Comparison of ENCODE assay signal across 11 mouse cellular contexts in genomic region chr7:82609629-82610028, GRCm38 (mm10). TPM values are rescaled to one million over a fixed set of nuclear protein-coding genes. Genes with fewer than 3 reads are reported as not detected.
DNase-seq lines count a peak whose midpoint lies in the region; ATAC-seq and TF ChIP-seq lines count a peak whose summit lies in the region.
"Had no signal": no experiment of that assay in that cellular context is flagged by ENCODE, and none has a peak within 500 bp of the region (broad histone marks: within the 10 kb centered on the region; RNA-seq: fewer than 3 reads in every experiment).

No protein-coding gene starts in this region.

- H3K9ac ChIP-seq in kidney, postnatal 0 days (ENCODE audit: low read depth, low read length), result no peak overlapping the region
- H3K9ac ChIP-seq: limb, embryonic 15.5 days; midbrain, embryonic 15.5 days had no signal

- H3K27ac ChIP-seq in kidney, postnatal 0 days, result no peak overlapping the region
- H3K27ac ChIP-seq: limb, embryonic 15.5 days; midbrain, embryonic 15.5 days had no signal

- no peaks in the 10 kb centered on the region for H3K36me3 ChIP-seq in kidney, postnatal 0 days (ENCODE audit: insufficient read depth, low read length)
- H3K36me3 ChIP-seq: limb, embryonic 15.5 days; midbrain, embryonic 15.5 days had no signal

- no peak overlapping the region for H3K4me3 ChIP-seq in kidney, postnatal 0 days (replicated peaks; ENCODE audit: low read depth, low read length)
- H3K4me3 ChIP-seq: limb, embryonic 15.5 days; midbrain, embryonic 15.5 days had no signal

- no peaks in the 10 kb centered on the region for H3K9me3 ChIP-seq in kidney, postnatal 0 days (replicated peaks; ENCODE audit: low read length)
- H3K9me3 ChIP-seq: limb, embryonic 15.5 days; midbrain, embryonic 15.5 days had no signal

- DNase-seq in kidney, postnatal 0 days (ENCODE audit: low spot score), result peak; percentile 56
- DNase-seq in kidney, adult 11 months, result no peak
- DNase-seq in ovary, postnatal 14 days (ENCODE audit: low spot score), result peak; percentile 15
- DNase-seq in ovary, adult 18-20 months (ENCODE audit: low spot score), result no peak
- peak; percentile 18 for DNase-seq in R1 (ENCODE audit: low read depth, low spot score)
- DNase-seq in urinary bladder, postnatal 10 days (ENCODE audit: low spot score), result no peak
- DNase-seq: cerebellum, adult 18-20 months; thymus, postnatal 36 days had no signal

- no peaks in the 10 kb centered on the region for H3K4me1 ChIP-seq in kidney, postnatal 0 days (replicated peaks; ENCODE audit: insufficient read depth, low read length)
- H3K4me1 ChIP-seq: limb, embryonic 15.5 days; midbrain, embryonic 15.5 days had no signal

- ATAC-seq in kidney, postnatal 0 days (replicated peaks; ENCODE audit: low FRiP score, low read depth), result no peak
- ATAC-seq in megakaryocyte, adult 5-6 weeks (ENCODE audit: poor library complexity, severe bottlenecking), result peak; percentile 61
- ATAC-seq: midbrain, embryonic 15.5 days had no signal

- no peak overlapping the region for H3K4me2 ChIP-seq in kidney, postnatal 0 days (ENCODE audit: low read length)
- H3K4me2 ChIP-seq: limb, embryonic 15.5 days; midbrain, embryonic 15.5 days had no signal

- WGBS in kidney, postnatal 0 days, result 68% methylated on average over 3 of the region's 3 CpGs

- peak; percentile 59; the same call in 1 of the 2 replicates for TF ChIP-seq CTCF in kidney, postnatal 0 days (IDR thresholded peaks at IDR 0.05; ENCODE audit: low read depth)

- no peaks in the 10 kb centered on the region for H3K27me3 ChIP-seq in kidney, postnatal 0 days (ENCODE audit: insufficient read depth, low read length)
- H3K27me3 ChIP-seq: limb, embryonic 15.5 days; midbrain, embryonic 15.5 days had no signal

RNA-seq across cellular contexts. Expression of gene Saxo2, which starts 38.7 kb away (rescaled TPM):
- polyA plus RNA-seq in kidney, postnatal 0 days (2015; fragmentation: Nextera tagmentation; extraction: Ambion mirVana), result 6.8 and 8.0 TPM in 2 replicates
- total RNA-seq in megakaryocyte, adult 5-6 weeks (2015), result 0.73 TPM in 1 of 2 replicates, not detected in the other
- total RNA-seq in megakaryocyte, adult 5-6 weeks (2017), result 0.04 TPM in 1 of 2 replicates, not detected in the other

RNA-seq across cellular contexts. Expression of gene Efl1, which starts 38.8 kb away (rescaled TPM):
- polyA plus RNA-seq in kidney, postnatal 0 days (2015; fragmentation: Nextera tagmentation; extraction: Ambion mirVana), result 15.9 and 16.8 TPM in 2 replicates
- total RNA-seq in megakaryocyte, adult 5-6 weeks (2015), result 12.8 and 14.7 TPM in 2 replicates
- total RNA-seq in megakaryocyte, adult 5-6 weeks (2017), result 11.8 and 13.3 TPM in 2 replicates

Comparison
In these comparisons a context has a peak if more than half of its experiments do, and no peak if none do; other contexts are left out.
1. DNase-seq: peak in kidney, postnatal 0 days (single experiment), ovary, postnatal 14 days (single experiment) and R1 (single experiment); none in kidney, adult 11 months (single experiment), ovary, adult 18-20 months (single experiment) and urinary bladder, postnatal 10 days (single experiment).